Comparison of ENCODE assay signal across 11 mouse cellular contexts in the genomic region with DNA sequence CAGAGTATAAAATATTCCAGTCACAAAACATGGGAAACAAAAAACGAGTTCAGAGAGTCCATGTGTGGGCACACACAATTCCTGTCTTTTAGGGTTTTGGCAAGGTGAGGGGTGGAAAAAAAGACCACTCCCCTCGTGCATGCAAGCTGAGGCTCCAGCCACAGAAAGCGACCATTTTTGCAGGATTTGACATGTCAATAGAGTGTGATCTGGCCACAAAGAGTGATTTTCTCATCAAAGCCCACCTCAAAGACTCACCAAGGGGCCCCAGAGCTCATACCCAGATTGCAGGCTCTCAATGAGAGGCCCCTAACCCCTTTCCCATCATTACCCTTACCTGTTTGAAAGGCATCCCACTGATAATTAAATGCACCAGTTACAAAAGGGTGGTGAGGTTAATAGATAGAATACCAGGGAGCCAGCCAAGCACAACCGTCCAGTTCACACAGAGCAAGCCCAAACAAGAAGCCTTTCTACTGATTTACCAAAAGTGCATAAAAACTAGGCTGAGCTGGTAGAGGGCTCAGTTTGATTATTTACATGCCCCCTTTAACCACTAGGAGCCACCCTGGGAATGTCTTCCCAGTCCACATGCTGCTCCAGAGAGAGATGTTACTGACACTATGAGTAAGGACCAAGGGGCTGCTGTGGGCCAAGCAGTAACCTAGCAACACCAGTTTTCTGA. TPM values are rescaled to one million over a fixed set of nuclear protein-coding genes. Genes with fewer than 3 reads are reported as not detected.
A peak's percentile ranks its signal among the peaks of the same experiment; 100 is the strongest.
DNase-seq lines count a peak whose midpoint lies in the region; ATAC-seq and TF ChIP-seq lines count a peak whose summit lies in the region.
"Had no signal": no experiment of that assay in that cellular context is flagged by ENCODE, and none has a peak within 500 bp of the region (broad histone marks: within the 10 kb centered on the region; RNA-seq: fewer than 3 reads in every experiment).

No protein-coding gene starts in this region.

- WGBS in heart, adult 2 months = 55% methylated on average over 4 of the region's 4 CpGs
- 28% methylated on average over 4 of the region's 4 CpGs for WGBS in embryonic facial prominence, embryonic 10.5 days
- 27% methylated on average over 4 of the region's 4 CpGs for WGBS in midbrain, postnatal 0 days

- no peaks in the 10 kb centered on the region for H3K9me3 ChIP-seq in embryonic facial prominence, embryonic 10.5 days
- H3K9me3 ChIP-seq in midbrain, postnatal 0 days (ENCODE audit: low read length) = no peaks in the 10 kb centered on the region
- H3K9me3 ChIP-seq: liver, embryonic 15.5 days had no signal

- H3K4me1 ChIP-seq in heart, adult 2 months (ENCODE audit: control insufficient read depth, insufficient read depth, low read length) = peaks cover 20% of the 10 kb centered on the region
- H3K4me1 ChIP-seq in embryonic facial prominence, embryonic 10.5 days = peaks cover 88% of the 10 kb centered on the region
- H3K4me1 ChIP-seq in midbrain, postnatal 0 days (ENCODE audit: insufficient read depth, low read length) = no peaks in the 10 kb centered on the region
- H3K4me1 ChIP-seq: liver, embryonic 15.5 days had no signal

- intact Hi-C loops in heart, adult 2 months (cut with DNase I) = loop anchor here (5.0 to 10.0 kb wide), 4 partner anchors 113 to 834 kb away; no protein-coding TSS in a partner anchor

- DNase-seq in heart, adult 2 months = no peak
- no peak for DNase-seq in heart, adult 18-20 months
- peak; percentile 18 for DNase-seq in embryonic facial prominence, embryonic 10.5 days (ENCODE audit: low spot score)
- peak; percentile 54 for DNase-seq in kidney, adult 11 months
- peak; percentile 41 for DNase-seq in midbrain, postnatal 0 days (ENCODE audit: low spot score)
- no peak for DNase-seq in left cerebral cortex, adult 11 months (ENCODE audit: low spot score)
- DNase-seq: thymus, postnatal 36 days had no signal

- H3K4me3 ChIP-seq in heart, adult 2 months = no peak overlapping the region; the same call in 1 of the 2 replicates
- no peak overlapping the region for H3K4me3 ChIP-seq in embryonic facial prominence, embryonic 10.5 days
- H3K4me3 ChIP-seq in midbrain, postnatal 0 days (ENCODE audit: low read depth, low read length) = no peak overlapping the region
- H3K4me3 ChIP-seq: liver, embryonic 15.5 days had no signal

- H3K36me3 ChIP-seq in heart, adult 2 months (ENCODE audit: control insufficient read depth, insufficient read depth, low read length) = peaks cover 2% of the 10 kb centered on the region
- peaks cover 19% of the 10 kb centered on the region for H3K36me3 ChIP-seq in embryonic facial prominence, embryonic 10.5 days (replicated peaks)
- H3K36me3 ChIP-seq in midbrain, postnatal 0 days (ENCODE audit: insufficient read depth, low read length) = no peaks in the 10 kb centered on the region
- H3K36me3 ChIP-seq: liver, embryonic 15.5 days had no signal

- TF ChIP-seq POLR2A in heart, adult 2 months (IDR thresholded peaks at IDR 0.05; ENCODE audit: insufficient read depth, low read depth, low read length) = no peak

- H3K9ac ChIP-seq in heart, adult 2 months (ENCODE audit: low read depth, low read length) = no peak overlapping the region
- no peak overlapping the region for H3K9ac ChIP-seq in midbrain, postnatal 0 days (replicated peaks; ENCODE audit: low read length, poor library complexity, severe bottlenecking)
- H3K9ac ChIP-seq: liver, embryonic 15.5 days had no signal

- no peak overlapping the region for H3K4me2 ChIP-seq in midbrain, postnatal 0 days (ENCODE audit: low read depth, low read length, poor library complexity, severe bottlenecking)
- H3K4me2 ChIP-seq: liver, embryonic 15.5 days had no signal

- H3K79me2 ChIP-seq in heart, adult 2 months (replicated peaks; ENCODE audit: control insufficient read depth, insufficient read depth, low read length) = no peaks in the 10 kb centered on the region; the same call in 1 of the 2 replicates

- peak overlapping the region; percentile 33 for H3K27ac ChIP-seq in heart, adult 2 months
- peak overlapping the region; percentile 73 for H3K27ac ChIP-seq in embryonic facial prominence, embryonic 10.5 days (replicated peaks)
- no peak overlapping the region for H3K27ac ChIP-seq in midbrain, postnatal 0 days (ENCODE audit: low read depth, low read length)
- H3K27ac ChIP-seq: liver, embryonic 15.5 days had no signal

- peak; percentile 12; the same call in 1 of the 2 replicates for TF ChIP-seq CTCF in heart, adult 2 months (IDR thresholded peaks at IDR 0.05)
- peak; percentile 66 for TF ChIP-seq CTCF in midbrain, postnatal 0 days (IDR thresholded peaks at IDR 0.05)

- 0 out of 2 replicates have a peak, but pooled peaks have one; percentile 10 for ATAC-seq in midbrain, postnatal 0 days (ENCODE audit: low FRiP score)
- no peak for ATAC-seq in granulocyte monocyte progenitor cell, adult 5-6 weeks (replicated peaks; ENCODE audit: poor library complexity, severe bottlenecking)
- ATAC-seq in megakaryocyte, adult 5-6 weeks (ENCODE audit: poor library complexity, severe bottlenecking) = no peak
- ATAC-seq: CD4-positive, CD25-positive, alpha-beta regulatory T cell, adult 4 months had no signal

- no peaks in the 10 kb centered on the region for H3K27me3 ChIP-seq in heart, adult 2 months (ENCODE audit: control insufficient read depth, insufficient read depth, low read length)
- no peaks in the 10 kb centered on the region; the same call in 1 of the 2 replicates for H3K27me3 ChIP-seq in embryonic facial prominence, embryonic 10.5 days (replicated peaks; ENCODE audit: low read depth, poor library complexity, severe bottlenecking)
- peaks cover 4% of the 10 kb centered on the region; the same call in 1 of the 2 replicates for H3K27me3 ChIP-seq in midbrain, postnatal 0 days (ENCODE audit: insufficient read depth, low read length)

- TF ChIP-seq EP300 in heart, adult 2 months (IDR thresholded peaks at IDR 0.05; ENCODE audit: insufficient read depth, low read depth, low read length) = no peak

RNA-seq across cellular contexts. Expression of gene Jag1, which starts 6.1 kb away (rescaled TPM):
- total RNA-seq in heart, adult 2 months (2021) = 10 to 100 TPM in 1 of 2 experiments, 1 to 10 TPM in 1; 8.3 to 10.4 TPM
- 4.2 and 5.0 TPM in 2 replicates for polyA plus RNA-seq in heart, adult 2 months (2012; rRNA removed)
- 1 to 10 TPM; 7.1 to 9.1 TPM for total RNA-seq in heart, adult 18-20 months (2021)
- polyA plus RNA-seq in embryonic facial prominence, embryonic 10.5 days (2016; fragmentation: Nextera tagmentation; extraction: Ambion mirVana) = 18.4 and 22.2 TPM in 2 replicates
- total RNA-seq in midbrain, postnatal 0 days (2014; rRNA removed) = 8.7 and 10.1 TPM in 2 replicates
- polyA plus RNA-seq in midbrain, postnatal 0 days (2015; fragmentation: Nextera tagmentation; extraction: Ambion mirVana) = 4.3 and 4.4 TPM in 2 replicates
- total RNA-seq in granulocyte monocyte progenitor cell, adult 5-6 weeks (2014; fragmentation: Nextera tagmentation) = 0.13 TPM in 1 of 2 replicates, not detected in the other
- total RNA-seq in granulocyte monocyte progenitor cell, adult 5-6 weeks (2017) = 0.26 and 0.41 TPM in 2 replicates
- total RNA-seq in megakaryocyte, adult 5-6 weeks (2015) = 0.57 and 0.94 TPM in 2 replicates
- total RNA-seq in megakaryocyte, adult 5-6 weeks (2017) = 0.61 and 0.81 TPM in 2 replicates

Comparison
In these comparisons a context has a peak if more than half of its experiments do, and no peak if none do; other contexts are left out.
1. DNase-seq: peak in embryonic facial prominence, embryonic 10.5 days (single experiment), kidney, adult 11 months (single experiment) and midbrain, postnatal 0 days (single experiment); none in heart, adult 2 months (0 of 2), heart, adult 18-20 months (0 of 2) and left cerebral cortex, adult 11 months (single experiment).